Mouse (Mus musculus) megakaryocyte, embryonic 14.5 days (primary cell): ENCODE measurements around the gene Chst8.

Experiments
- FLI1 ChIP-seq: IDR thresholded peaks from 2 replicates; pipeline ENCODE4 v1.6.1; 2012; ENCODE audit warnings: low read length, inconsistent platforms, mixed read lengths
- GATA1 ChIP-seq: IDR thresholded peaks from 3 replicates; pipeline ENCODE4 v1.6.1; 2012; ENCODE audit warnings: mixed read lengths, low read length, inconsistent platforms, borderline replicate concordance

GRCm38 (mm10) chr7:34816981-34817380 is 4.5 kb upstream of the Chst8 start:
- no peak for TF ChIP-seq GATA1
- no peak for TF ChIP-seq FLI1
